Mouse (Mus musculus) A20 (cell line): ENCODE results near the gene Cdk19.
A peak's percentile ranks its signal among the peaks of the same experiment; 100 is the strongest.

ENCODE experiments used
- DNase-seq: peaks from one replicate; pipeline ENCODE4 v3.0.0-alpha.2; 2011; ENCODE audit warnings: low read depth, low spot score

The Cdk19 gene

GRCm38 (mm10) chr10:40437117-40437516 is 97.8 kb downstream of the Cdk19 start:
- no peak for DNase-seq

GRCm38 (mm10) chr10:40440740-40441139 is 101.4 kb downstream of the Cdk19 start:
- no peak for DNase-seq

GRCm38 (mm10) chr10:40442076-40442475 is 102.7 kb downstream of the Cdk19 start:
- DNase-seq: no peak

GRCm38 (mm10) chr10:40443371-40443770 is 104.0 kb downstream of the Cdk19 start:
- DNase-seq: no peak

- DNase-seq: no peak
Observed at GRCm38 (mm10) chr10:40443806-40444357, 104.5 kb downstream of the Cdk19 start.

GRCm38 (mm10) chr10:40444586-40444985 is 105.2 kb downstream of the Cdk19 start:
- no peak for DNase-seq

GRCm38 (mm10) chr10:40446088-40446604 is 106.8 kb downstream of the Cdk19 start:
- no peak for DNase-seq

- no peak for DNase-seq
Observed at GRCm38 (mm10) chr10:40446630-40447029, 107.3 kb downstream of the Cdk19 start.

GRCm38 (mm10) chr10:40447295-40447694 is 107.9 kb downstream of the Cdk19 start:
- no peak for DNase-seq

GRCm38 (mm10) chr10:40447921-40448320 is 108.6 kb downstream of the Cdk19 start:
- DNase-seq: no peak

- DNase-seq: no peak
Observed at GRCm38 (mm10) chr10:40448444-40448843, 109.1 kb downstream of the Cdk19 start.

- DNase-seq: peak; percentile 68
Observed at GRCm38 (mm10) chr10:40449571-40449970, 110.2 kb downstream of the Cdk19 start.

- no peak for DNase-seq
Observed at GRCm38 (mm10) chr10:40450171-40450570, 110.8 kb downstream of the Cdk19 start.

GRCm38 (mm10) chr10:40457116-40457515 is 117.8 kb downstream of the Cdk19 start:
- no peak for DNase-seq

- DNase-seq: no peak
Observed at GRCm38 (mm10) chr10:40459141-40459540, 119.8 kb downstream of the Cdk19 start.

- DNase-seq: no peak
Observed at GRCm38 (mm10) chr10:40461362-40461761, 122.0 kb downstream of the Cdk19 start.

- DNase-seq: no peak
Observed at GRCm38 (mm10) chr10:40462257-40462656, 122.9 kb downstream of the Cdk19 start.

GRCm38 (mm10) chr10:40467174-40467911 is 128.0 kb downstream of the Cdk19 start:
- DNase-seq: no peak

- no peak for DNase-seq
Observed at GRCm38 (mm10) chr10:40467912-40468254, 128.5 kb downstream of the Cdk19 start.

- DNase-seq: no peak
Observed at GRCm38 (mm10) chr10:40469145-40469544, 129.8 kb downstream of the Cdk19 start.

GRCm38 (mm10) chr10:40476535-40477285 is 137.3 kb downstream of the Cdk19 start:
- DNase-seq: peak; percentile 80

GRCm38 (mm10) chr10:40477426-40478075 is 138.2 kb downstream of the Cdk19 start:
- DNase-seq: peak; percentile 46
